Mouse (Mus musculus): ENCODE results near the gene Olfr205. TPM values are rescaled to one million over a fixed set of nuclear protein-coding genes. Genes with fewer than 3 reads are reported as not detected.

Olfr205 gene
- polyA plus RNA-seq (2015; fragmentation: Nextera tagmentation; extraction: Ambion mirVana): not detected in 2 replicates

DNA sequence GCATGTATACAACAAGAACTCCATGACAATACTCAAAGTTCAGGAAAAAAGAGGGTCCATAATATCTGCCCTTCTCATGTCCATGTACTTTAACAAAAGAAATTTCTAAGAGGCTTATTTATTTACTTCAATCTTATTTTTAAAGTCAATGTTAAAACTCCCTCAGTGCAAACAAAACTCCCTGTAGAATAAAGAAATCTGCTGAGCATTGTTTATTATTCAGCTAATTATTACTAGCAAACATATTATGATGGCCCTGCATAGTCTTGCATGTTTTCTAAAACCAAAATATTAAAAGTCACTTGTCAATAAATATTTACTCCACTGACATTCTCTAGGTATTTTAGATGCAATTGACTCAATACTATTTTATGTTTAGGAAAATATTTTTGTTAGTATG is at the start of gene Olfr205:
Gene Olfr205, minus strand, starts transcription at position 101 of the 400 bp plus-strand sequence.

DNA sequence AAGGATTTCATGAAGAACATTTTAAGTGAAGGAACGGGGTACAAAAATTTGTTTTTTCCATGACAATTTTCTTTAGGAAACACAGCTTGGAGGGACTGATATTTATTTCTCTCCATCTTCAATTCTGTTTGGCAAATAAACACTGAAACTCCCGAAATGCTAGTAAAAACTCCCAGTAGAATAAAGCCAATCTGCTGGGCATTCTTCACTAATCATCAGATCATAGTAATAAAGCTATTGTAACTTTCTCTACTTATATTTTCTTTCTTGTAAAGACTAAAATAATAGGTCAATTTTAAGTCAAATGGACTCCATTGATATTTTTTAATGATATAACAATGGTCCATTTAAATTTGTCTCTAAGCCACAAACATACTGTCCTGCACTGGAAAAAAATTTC is 33.0 kb upstream of the Olfr205 start, which contains the start of gene Olfr209:
Gene Olfr209, minus strand, starts transcription at position 101 of the 400 bp plus-strand sequence.

DNA sequence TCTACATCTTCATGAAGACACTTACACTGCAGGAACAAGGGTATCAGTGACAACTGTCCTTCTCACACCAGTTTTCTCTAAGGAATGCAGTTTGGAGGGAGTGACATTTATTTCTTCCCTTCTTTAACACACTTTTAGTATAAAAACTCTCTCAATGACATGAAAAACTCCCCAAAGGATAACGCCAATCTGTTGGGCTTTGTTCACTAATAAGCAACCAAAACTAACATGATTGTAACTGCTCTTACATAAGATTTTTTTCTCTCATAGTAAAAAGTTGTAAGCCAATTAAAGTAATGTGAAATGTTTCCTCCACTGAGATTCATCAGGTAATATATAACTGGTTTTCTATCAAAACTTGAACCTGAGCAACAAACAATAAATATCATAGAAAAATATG is 18.2 kb upstream of the Olfr205 start, which contains the start of gene Olfr206:
Gene Olfr206, minus strand, starts transcription at position 101 of the 400 bp plus-strand sequence.

DNA sequence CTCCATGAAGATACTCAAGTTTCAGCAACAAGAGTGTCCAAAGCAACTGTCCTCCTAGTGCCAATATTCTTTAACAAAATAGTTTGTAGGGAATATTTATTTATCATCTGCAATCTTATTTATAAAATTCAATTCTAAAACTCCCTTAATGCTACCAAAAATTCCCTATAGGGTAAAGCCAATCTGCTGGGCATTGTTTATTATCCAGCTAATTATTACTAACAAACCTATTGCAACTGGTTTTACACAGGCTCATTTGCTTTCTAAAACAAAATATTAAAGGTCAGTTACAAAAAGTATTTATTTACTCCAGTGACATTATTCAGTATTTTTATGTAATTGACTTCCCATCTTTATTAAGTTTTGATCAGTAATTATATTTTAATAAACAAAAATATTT is 12.8 kb downstream of the Olfr205 start, which contains the start of gene Olfr204:
Gene Olfr204, minus strand, starts transcription at position 101 of the 400 bp plus-strand sequence.

DNA sequence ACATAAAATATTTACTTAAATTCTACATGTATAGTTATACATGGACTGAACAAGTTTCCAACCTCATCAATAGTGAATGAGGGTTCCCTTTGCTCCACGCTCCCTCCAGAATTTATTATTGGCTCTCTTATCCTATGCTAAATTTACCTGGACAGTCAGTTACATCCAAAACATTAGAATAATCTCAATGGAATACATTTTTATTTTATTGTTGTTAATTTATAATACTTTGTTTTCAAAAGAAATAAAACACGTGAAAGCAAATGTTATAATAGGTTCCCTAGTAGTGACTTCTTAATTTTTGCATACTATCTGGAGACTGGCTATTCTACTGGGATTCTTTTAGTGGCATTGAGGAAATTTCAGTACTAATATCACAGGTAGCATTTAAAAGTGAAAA is 32.4 kb downstream of the Olfr205 start, which contains the start of gene Olfr203:
Gene Olfr203, plus strand, starts transcription at position 301 of the 400 bp plus-strand sequence.

DNA sequence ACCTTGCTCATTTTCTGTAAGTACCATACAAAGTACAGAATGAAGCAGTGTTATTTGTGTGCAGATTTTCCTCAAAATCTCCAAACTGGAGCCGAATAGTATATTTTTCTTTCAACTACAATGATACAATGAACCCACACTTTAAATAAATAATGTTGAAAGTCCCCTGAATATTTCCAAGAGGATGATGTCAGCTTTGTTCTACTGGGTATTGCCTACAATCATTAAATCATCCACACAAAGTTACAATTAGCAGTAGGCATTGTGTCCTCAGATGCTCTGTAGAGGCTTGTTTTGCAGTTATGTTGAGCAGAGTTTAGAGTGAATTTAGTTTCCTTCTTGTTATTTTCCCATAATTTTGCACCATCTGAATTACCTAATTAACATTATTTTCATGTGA is 44.2 kb downstream of the Olfr205 start, which contains the start of gene Olfr202:
Gene Olfr202, minus strand, starts transcription at position 101 of the 400 bp plus-strand sequence.

Other genes with a start within 250 kb of the Olfr205 start
- not detected in 2 replicates for gene Olfr191, start 241.3 kb downstream of the Olfr205 start, polyA plus RNA-seq (2015; fragmentation: Nextera tagmentation; extraction: Ambion mirVana)
- not detected in 2 replicates for gene Olfr193, start 219.3 kb downstream of the Olfr205 start, polyA plus RNA-seq (2015; fragmentation: Nextera tagmentation; extraction: Ambion mirVana)
- gene Olfr194, start 210.1 kb downstream of the Olfr205 start, polyA plus RNA-seq (2015; fragmentation: Nextera tagmentation; extraction: Ambion mirVana): not detected in 2 replicates
- not detected in 2 replicates for gene Olfr195, start 184.1 kb downstream of the Olfr205 start, polyA plus RNA-seq (2015; fragmentation: Nextera tagmentation; extraction: Ambion mirVana)
- gene Olfr196, start 160.7 kb downstream of the Olfr205 start, polyA plus RNA-seq (2015; fragmentation: Nextera tagmentation; extraction: Ambion mirVana): not detected in 2 replicates
- gene Olfr198, start 127.6 kb downstream of the Olfr205 start, polyA plus RNA-seq (2015; fragmentation: Nextera tagmentation; extraction: Ambion mirVana): not detected in 2 replicates
- gene Olfr199, start 111.4 kb downstream of the Olfr205 start, polyA plus RNA-seq (2015; fragmentation: Nextera tagmentation; extraction: Ambion mirVana): not detected in 2 replicates
- not detected in 2 replicates for gene Olfr201, start 58.5 kb downstream of the Olfr205 start, polyA plus RNA-seq (2015; fragmentation: Nextera tagmentation; extraction: Ambion mirVana)
- not detected in 2 replicates for gene Olfr202, start 44.3 kb downstream of the Olfr205 start, polyA plus RNA-seq (2015; fragmentation: Nextera tagmentation; extraction: Ambion mirVana)
- not detected in 2 replicates for gene Olfr203, start 32.3 kb downstream of the Olfr205 start, polyA plus RNA-seq (2015; fragmentation: Nextera tagmentation; extraction: Ambion mirVana)
- not detected in 2 replicates for gene Olfr204, start 12.9 kb downstream of the Olfr205 start, polyA plus RNA-seq (2015; fragmentation: Nextera tagmentation; extraction: Ambion mirVana)
- gene Olfr206, start 18.1 kb upstream of the Olfr205 start, polyA plus RNA-seq (2015; fragmentation: Nextera tagmentation; extraction: Ambion mirVana): not detected in 2 replicates
- not detected in 2 replicates for gene Olfr209, start 32.9 kb upstream of the Olfr205 start, polyA plus RNA-seq (2015; fragmentation: Nextera tagmentation; extraction: Ambion mirVana)
- gene Gabrr3, start 76.2 kb upstream of the Olfr205 start, polyA plus RNA-seq (2015; fragmentation: Nextera tagmentation; extraction: Ambion mirVana): 0.06 TPM in 1 of 2 replicates, not detected in the other
- gene Riox2, start 140.6 kb upstream of the Olfr205 start, polyA plus RNA-seq (2015; fragmentation: Nextera tagmentation; extraction: Ambion mirVana): 11.9 and 12.6 TPM in 2 replicates

Data from neural tube, postnatal 0 days (tissue).